Mouse (Mus musculus) CD4-positive, CD25-positive, alpha-beta regulatory T cell, adult 4 months (primary cell): ENCODE results near the gene Kcnab3. TPM values are rescaled to one million over a fixed set of nuclear protein-coding genes. Genes with fewer than 3 reads are reported as not detected.

Source experiments
- ATAC-seq: one replicate; pipeline ENCODE4 v1.8.0; 2017
- polyA plus RNA-seq, 2 experiments: library from polyadenylated mRNA; unstranded; fragments of 100-300 nt; shearing (Covaris generic); gene quantifications; one replicate each; pipeline ENCODE4 v1.2.1; 2017

The Kcnab3 gene
- polyA plus RNA-seq, 2 experiments from 2014 or later, result 0.62 to 1.2 TPM

- ATAC-seq, result no peak
Measured at GRCm38 (mm10) chr11:69371601-69372000, 45.5 kb downstream of the Kcnab3 start.

GRCm38 (mm10) chr11:69372056-69372779, 46.2 kb downstream of the Kcnab3 start:
- ATAC-seq, result peak; percentile 37

- no peak for ATAC-seq
Measured at GRCm38 (mm10) chr11:69372780-69373170, 46.7 kb downstream of the Kcnab3 start.

GRCm38 (mm10) chr11:69373223-69373965, 47.3 kb downstream of the Kcnab3 start:
- no peak for ATAC-seq

GRCm38 (mm10) chr11:69375646-69376045, 49.6 kb downstream of the Kcnab3 start:
- ATAC-seq, result no peak

- no peak for ATAC-seq
Measured at GRCm38 (mm10) chr11:69377766-69378165, 51.7 kb downstream of the Kcnab3 start.

- no peak for ATAC-seq
Measured at GRCm38 (mm10) chr11:69379600-69379999, 53.5 kb downstream of the Kcnab3 start.

GRCm38 (mm10) chr11:69381356-69381755, 55.3 kb downstream of the Kcnab3 start:
- no peak for ATAC-seq

Other genes with a start within 250 kb of the Kcnab3 start
- gene Vamp2, start 237.8 kb upstream of the Kcnab3 start, polyA plus RNA-seq, result 10 to 100 TPM; 26.0 to 35.9 TPM
- gene Per1, start 231.0 kb upstream of the Kcnab3 start, polyA plus RNA-seq, result 1 to 10 TPM; 4.5 to 6.6 TPM
- not detected for gene Hes7, start 205.9 kb upstream of the Kcnab3 start, polyA plus RNA-seq
- not detected for gene 9130213A22Rik, start 203.7 kb upstream of the Kcnab3 start, polyA plus RNA-seq
- under 1 TPM in 1 of 2 experiments, not detected in 1; 0.35 TPM for gene Aloxe3, start 200.4 kb upstream of the Kcnab3 start, polyA plus RNA-seq
- gene Alox12b, start 169.3 kb upstream of the Kcnab3 start, polyA plus RNA-seq, result not detected
- 10 to 100 TPM; 10.6 to 15.5 TPM for gene Alox8, start 128.4 kb upstream of the Kcnab3 start, polyA plus RNA-seq
- under 1 TPM in 1 of 2 experiments, not detected in 1; 0.53 TPM for gene Gucy2e, start 89.2 kb upstream of the Kcnab3 start, polyA plus RNA-seq
- gene Cntrob, start 2.5 kb upstream of the Kcnab3 start, polyA plus RNA-seq, result 1 to 10 TPM; 8.2 to 8.5 TPM
- gene Trappc1, start 2.3 kb upstream of the Kcnab3 start, polyA plus RNA-seq, result 10 to 100 TPM; 92.9 to 99.3 TPM
- gene Rnf227, start 14.2 kb downstream of the Kcnab3 start, polyA plus RNA-seq, result 1 to 10 TPM; 3.3 to 4.0 TPM
- 10 to 100 TPM; 71.8 to 80.8 TPM for gene Chd3, start 43.1 kb downstream of the Kcnab3 start, polyA plus RNA-seq
- 100 to 1,000 TPM in 1 of 2 experiments, 10 to 100 TPM in 1; 87.8 to 116 TPM for gene Naa38, start 69.2 kb downstream of the Kcnab3 start, polyA plus RNA-seq
- 10 to 100 TPM; 17.0 to 28.2 TPM for gene Cyb5d1, start 69.4 kb downstream of the Kcnab3 start, polyA plus RNA-seq
- gene Tmem88, start 72.0 kb downstream of the Kcnab3 start, polyA plus RNA-seq, result 1 to 10 TPM; 1.1 to 1.2 TPM
- gene Kdm6b, start 87.4 kb downstream of the Kcnab3 start, polyA plus RNA-seq, result 10 to 100 TPM; 30.7 to 32.6 TPM
- gene Dnah2, start 222.9 kb downstream of the Kcnab3 start, polyA plus RNA-seq, result under 1 TPM in 1 of 2 experiments, not detected in 1; 0.09 TPM
- gene Efnb3, start 233.9 kb downstream of the Kcnab3 start, polyA plus RNA-seq, result under 1 TPM; 0.27 to 0.37 TPM